Mouse (Mus musculus) lung, postnatal 0 days (tissue): Measurements from ENCODE around the gene Nr5a2.
A peak's percentile ranks its signal among the peaks of the same experiment; 100 is the strongest.

Source experiments
- CTCF ChIP-seq: IDR thresholded peaks from 2 replicates; pipeline ENCODE4 v1.5.1; 2016; ENCODE audit warnings: antibody characterized with exemption, mild to moderate bottlenecking
- EP300 ChIP-seq: IDR thresholded peaks from 2 replicates; pipeline ENCODE4 v1.6.1; 2016; ENCODE audit warnings: antibody characterized with exemption, mild to moderate bottlenecking, control low read depth

DNA sequence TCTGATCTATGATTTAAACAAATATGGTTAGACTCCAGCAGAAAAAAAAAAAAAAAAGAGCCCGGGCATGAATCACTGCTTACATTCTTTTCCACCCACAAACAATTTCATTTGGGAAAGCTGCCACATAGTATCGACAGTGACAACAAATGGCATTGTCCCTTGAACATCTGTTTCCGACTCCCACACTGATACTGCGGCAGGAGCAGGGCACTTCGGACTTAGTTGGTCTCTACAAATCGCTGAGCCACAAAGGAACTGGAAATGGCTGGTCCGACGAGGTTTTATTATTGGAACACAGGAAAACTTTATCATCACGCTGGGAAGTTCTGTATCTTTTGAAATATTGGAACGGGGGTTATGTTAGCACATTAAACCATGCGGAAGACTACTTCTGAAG is 44.8 kb downstream of the Nr5a2 start:
- TF ChIP-seq CTCF (no peak), EP300 (peak; percentile 53)
